Mouse (Mus musculus): ENCODE measurements around the gene Fkbp11. TPM values are rescaled to one million over a fixed set of nuclear protein-coding genes. Genes with fewer than 3 reads are reported as not detected.

Fkbp11 gene
- total RNA-seq, 1 experiment from 2014 or later, result 16.9 TPM

Other genes starting within 250 kb of the Fkbp11 start
- not detected in 2 replicates for gene Lalba, start 245.5 kb downstream of the Fkbp11 start, total RNA-seq (2017)
- gene Olfr279, start 235.8 kb downstream of the Fkbp11 start, total RNA-seq (2017), result not detected in 2 replicates
- 57.1 and 63.0 TPM in 2 replicates for gene Kansl2, start 193.9 kb downstream of the Fkbp11 start, total RNA-seq (2017)
- gene Ccnt1, start 157.3 kb downstream of the Fkbp11 start, total RNA-seq (2017), result 52.6 and 74.4 TPM in 2 replicates
- gene 4930415O20Rik, start 157.2 kb downstream of the Fkbp11 start, total RNA-seq (2017), result not detected in 2 replicates
- 23.4 and 32.4 TPM in 2 replicates for gene Adcy6, start 118.1 kb downstream of the Fkbp11 start, total RNA-seq (2017)
- gene Cacnb3, start 97.4 kb downstream of the Fkbp11 start, total RNA-seq (2017), result not detected in 2 replicates
- gene Ddx23, start 65.3 kb downstream of the Fkbp11 start, total RNA-seq (2017), result 84.4 and 114 TPM in 2 replicates
- gene Rnd1, start 50.7 kb downstream of the Fkbp11 start, total RNA-seq (2017), result 0.23 TPM in 1 of 2 replicates, not detected in the other
- gene Ccdc65, start 20.0 kb downstream of the Fkbp11 start, total RNA-seq (2017), result not detected in 2 replicates
- 27.0 and 32.8 TPM in 2 replicates for gene Arf3, start 35.0 kb upstream of the Fkbp11 start, total RNA-seq (2017)
- gene Wnt10b, start 50.0 kb upstream of the Fkbp11 start, total RNA-seq (2017), result 0.64 TPM in 1 of 2 replicates, not detected in the other
- not detected in 2 replicates for gene Wnt1, start 61.7 kb upstream of the Fkbp11 start, total RNA-seq (2017)
- gene Ddn, start 81.3 kb upstream of the Fkbp11 start, total RNA-seq (2017), result 0.23 TPM in 1 of 2 replicates, not detected in the other
- 65.2 and 77.8 TPM in 2 replicates for gene Prkag1, start 103.3 kb upstream of the Fkbp11 start, total RNA-seq (2017)
- gene Kmt2d, start 143.0 kb upstream of the Fkbp11 start, total RNA-seq (2017), result 27.3 and 52.2 TPM in 2 replicates
- gene Rhebl1, start 166.3 kb upstream of the Fkbp11 start, total RNA-seq (2017), result 3.0 and 12.0 TPM in 2 replicates
- gene Dhh, start 170.3 kb upstream of the Fkbp11 start, total RNA-seq (2017), result not detected in 2 replicates
- gene Lmbr1l, start 190.0 kb upstream of the Fkbp11 start, total RNA-seq (2017), result 0.97 and 9.0 TPM in 2 replicates
- gene Tuba1b, start 206.4 kb upstream of the Fkbp11 start, total RNA-seq (2017), result 776 and 824 TPM in 2 replicates
- gene Gm49450, start 225.4 kb upstream of the Fkbp11 start, total RNA-seq (2017), result 1.9 and 18.7 TPM in 2 replicates
- gene Tuba1a, start 225.5 kb upstream of the Fkbp11 start, total RNA-seq (2017), result 25.4 and 32.0 TPM in 2 replicates